Mouse (Mus musculus): ENCODE results near the gene Arpc3.
"Not testable (repeated sequence)": the region's sequence is repeated elsewhere in the genome, so short reads cannot be mapped to it uniquely, and the experiment has no call there.

Gene Arpc3

DNA sequence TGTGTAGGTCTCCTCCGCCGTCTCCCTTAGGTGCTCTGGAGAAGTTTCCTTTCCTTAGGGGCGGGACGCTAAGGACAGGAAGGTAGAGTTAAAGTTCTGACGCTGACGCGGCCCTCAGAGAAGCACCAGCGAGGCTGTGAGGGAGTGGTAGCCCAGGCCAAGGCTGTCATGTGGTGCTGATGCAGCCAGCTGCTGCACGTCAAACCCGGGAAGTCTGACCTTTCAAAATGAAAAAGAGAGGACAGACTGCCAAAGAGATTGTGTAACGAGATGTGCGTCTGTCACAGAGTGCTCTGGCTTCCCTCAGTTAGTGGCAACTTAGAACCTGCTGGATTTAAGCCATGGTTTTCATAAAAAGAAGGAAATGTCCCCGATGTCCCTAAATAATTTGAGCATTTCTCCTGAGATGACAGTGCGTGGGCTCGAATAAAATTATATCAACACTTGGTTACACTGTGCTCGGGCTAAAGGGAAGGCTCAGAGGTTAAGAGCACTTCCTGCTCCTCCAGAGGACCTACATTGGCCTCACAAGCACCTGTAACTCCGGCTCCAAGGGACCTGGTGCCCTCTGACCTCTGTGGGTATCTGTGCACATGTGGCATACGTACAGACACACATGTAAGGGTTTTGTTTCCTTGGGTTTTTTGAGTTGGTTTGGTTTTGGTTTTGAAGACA is 9.1 kb downstream of the Arpc3 start:
- no peak for DNase-seq

DNA sequence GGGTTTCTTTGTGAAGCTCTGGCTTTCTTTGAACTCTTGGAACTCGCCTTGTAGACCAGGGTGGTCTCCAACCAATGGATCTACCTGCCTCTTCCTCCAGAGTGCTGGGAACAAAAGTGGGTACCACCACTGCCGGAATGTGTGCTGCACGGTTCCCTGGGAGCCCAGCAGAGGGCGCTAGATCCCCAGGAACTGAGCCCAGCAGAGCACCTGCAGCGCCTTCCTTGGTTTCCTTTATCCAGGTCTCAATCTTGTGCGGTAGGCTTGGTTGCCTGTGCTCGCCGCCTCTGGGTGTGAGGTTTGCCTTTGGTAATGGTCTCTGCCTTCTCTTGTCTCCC is 9.6 kb downstream of the Arpc3 start:
- DNase-seq: peak; percentile 65

DNA sequence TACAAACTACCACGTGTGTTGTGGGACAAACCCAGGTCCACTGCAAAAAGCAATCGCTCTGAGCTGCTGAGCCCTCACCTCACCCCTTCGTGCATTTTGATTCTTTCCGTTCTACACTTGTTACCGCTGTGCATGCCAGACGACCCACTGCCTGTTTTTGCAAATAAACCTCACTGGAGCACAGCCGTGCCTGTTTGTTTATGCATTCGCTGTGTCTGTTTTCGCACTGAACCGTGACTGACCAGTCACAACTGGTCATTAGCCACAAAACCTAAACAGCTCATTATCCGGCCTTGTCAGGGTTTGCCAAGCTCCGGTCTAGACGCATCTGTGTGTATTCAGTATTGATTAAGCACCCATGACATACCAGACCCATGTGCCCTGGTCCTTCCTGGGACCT is 10.5 kb downstream of the Arpc3 start:
- no peak for DNase-seq

DNA sequence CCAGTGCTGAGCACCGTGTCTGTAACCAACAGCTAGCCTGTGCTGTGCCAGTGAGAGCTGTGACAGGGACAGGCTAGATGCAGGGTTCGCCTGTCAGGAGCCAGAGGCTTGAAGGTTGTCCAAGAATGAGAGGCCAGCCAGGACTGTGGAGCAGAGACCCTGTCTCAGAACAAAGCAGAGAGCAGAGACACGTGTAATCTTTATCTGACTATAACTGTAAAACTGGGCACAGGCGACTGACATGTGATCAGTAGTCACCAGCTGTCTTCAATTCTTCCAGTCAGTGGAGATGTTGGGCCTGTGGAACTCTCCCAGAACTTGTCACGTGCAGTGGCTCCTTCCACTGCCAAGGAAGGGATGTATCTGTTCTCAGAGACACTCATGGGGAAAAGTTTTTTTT is 11.1 kb downstream of the Arpc3 start:
- DNase-seq: no peak

DNA sequence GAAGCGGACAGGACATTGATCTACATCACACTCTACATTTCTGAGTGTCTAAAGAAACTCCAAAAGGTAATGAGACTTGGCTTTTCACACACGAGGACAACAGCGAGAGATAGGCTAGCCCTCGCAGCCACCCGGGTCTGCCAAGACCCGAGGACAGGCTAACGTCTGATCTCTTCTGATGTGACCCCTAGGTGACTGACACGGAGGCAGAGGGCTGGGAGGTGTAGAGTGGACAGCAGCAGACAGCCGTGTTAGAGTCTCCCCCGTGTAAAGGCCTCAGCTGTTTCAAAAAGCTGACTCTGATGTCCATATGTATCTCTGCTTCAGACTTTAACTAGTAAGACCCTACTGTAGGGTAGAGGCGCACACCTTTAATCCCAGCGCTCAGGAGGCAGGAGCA is 11.7 kb downstream of the Arpc3 start:
- no peak for DNase-seq

DNA sequence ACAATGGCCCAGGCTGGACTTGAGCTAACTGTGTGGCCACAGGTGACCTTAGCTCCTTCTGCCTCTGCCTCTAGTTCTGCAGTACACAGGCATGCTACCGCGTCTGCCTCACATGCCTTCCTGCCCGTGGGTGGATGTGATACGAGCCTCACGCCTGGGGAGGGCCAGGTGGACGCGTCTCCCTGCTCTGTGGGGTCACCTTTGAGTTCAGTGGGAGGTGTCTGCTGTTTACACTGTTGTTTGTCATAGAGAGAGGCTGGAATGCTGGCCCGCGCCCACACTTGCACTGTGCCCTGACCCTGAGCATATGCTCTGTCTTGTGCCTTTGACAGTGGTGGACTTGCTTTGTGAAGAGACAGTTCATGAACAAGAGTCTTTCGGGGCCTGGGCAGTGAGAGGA is 13.9 kb downstream of the Arpc3 start:
- no peak for DNase-seq

DNA sequence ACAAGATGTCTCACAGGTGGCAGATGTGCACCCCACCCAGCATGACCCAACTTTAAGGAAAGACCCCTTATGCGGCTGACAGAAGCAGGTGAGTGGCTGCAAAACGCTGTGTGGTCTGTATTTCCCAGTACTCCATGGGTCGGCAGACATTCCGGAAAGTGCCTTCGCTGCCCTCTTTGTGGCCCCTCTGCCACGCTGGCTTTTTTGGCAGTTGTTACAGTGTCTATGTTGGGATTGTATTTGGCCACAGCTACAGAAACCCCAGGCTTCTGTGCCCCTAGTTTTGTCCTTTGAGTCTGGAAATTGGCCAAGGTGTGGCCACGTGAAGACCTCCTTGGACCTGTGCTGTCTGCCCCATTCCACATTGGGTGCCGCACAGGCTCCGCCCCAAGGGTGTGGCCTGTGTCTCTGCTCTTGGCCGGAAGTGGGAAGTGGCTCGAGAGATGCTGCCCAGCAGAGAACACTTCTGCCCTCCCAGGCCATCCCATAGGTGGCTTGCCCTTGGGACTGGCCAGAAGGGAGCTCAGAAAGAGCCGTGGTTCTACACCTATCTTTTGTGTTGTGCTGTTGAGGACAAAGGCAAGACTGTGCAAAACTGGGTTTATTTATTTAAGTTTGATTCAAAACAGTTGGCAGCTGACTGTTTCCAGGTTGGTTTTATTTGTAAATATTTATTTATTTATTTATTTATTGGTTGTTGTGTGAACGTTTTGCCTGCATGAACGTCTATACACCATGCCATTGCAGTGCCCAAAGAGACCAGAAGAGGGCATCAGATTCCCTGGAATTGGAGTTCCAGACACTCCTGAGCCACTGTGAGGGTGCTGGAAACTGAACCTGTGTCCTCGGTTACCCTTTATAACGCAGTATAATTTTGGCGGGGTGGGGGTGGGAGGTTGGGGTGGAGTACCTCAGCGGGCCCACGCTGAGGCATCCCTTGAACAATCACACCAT is 18.3 kb downstream of the Arpc3 start:
- DNase-seq: no peak

DNA sequence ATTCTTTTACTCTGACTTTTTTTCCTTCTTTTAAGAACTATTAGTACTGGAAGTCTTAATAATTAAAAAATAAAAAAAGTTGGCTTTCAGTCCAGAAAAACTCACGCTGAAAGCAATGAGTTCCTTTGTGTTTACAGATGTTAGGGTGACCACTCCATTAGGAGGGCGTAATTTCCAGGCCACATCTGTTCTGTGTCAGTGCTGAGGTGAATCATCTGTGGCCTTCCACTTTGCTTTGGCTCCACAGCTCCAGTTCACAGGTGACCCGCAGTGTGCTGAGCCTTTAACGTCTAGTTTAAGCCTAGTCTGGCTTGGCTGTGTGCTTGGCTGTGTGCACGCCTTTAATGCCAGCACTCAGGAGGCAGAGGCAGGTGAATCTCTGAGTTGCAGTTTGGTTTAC is 20.2 kb downstream of the Arpc3 start:
- no peak for DNase-seq

DNA sequence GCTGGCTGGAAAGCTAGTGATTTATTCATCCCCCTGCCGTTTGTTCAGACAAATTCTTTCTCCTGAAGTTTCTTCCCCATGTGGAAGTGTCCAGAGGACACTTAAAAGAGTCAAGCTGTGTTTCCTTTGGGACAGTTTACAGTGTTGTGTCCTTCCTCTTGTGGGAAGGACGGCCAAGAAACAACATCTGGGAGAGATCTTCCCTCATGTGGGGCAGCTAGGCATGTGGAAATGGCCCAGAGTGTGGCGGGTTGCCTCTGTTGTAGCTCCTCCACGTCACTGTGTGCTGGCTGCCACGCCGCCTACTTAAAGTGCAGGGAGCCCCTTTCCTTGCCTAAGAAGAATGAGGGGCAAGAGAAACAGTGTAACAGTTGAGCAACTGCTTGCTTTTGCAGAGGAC is 21.1 kb downstream of the Arpc3 start:
- DNase-seq: no peak

DNA sequence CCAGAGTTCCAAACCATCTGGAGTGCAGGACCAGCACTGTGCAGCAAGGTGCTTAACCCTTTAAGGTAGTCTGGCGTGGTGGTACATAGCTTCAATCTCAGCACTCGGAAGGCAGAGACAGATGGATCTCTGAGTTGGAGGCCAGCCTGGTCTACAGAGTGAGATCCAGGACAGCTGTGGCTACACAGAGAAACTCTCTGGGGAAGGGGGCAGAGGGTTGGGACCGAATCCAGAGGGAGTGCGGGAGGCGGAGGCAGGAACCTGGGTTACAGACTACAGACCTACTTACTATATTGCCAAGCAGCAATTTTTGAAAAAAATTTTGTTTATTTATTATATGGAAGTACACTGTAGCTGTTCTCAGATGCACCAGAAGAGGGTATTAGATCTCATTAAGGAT is 22.7 kb downstream of the Arpc3 start:
- DNase-seq: no peak

DNA sequence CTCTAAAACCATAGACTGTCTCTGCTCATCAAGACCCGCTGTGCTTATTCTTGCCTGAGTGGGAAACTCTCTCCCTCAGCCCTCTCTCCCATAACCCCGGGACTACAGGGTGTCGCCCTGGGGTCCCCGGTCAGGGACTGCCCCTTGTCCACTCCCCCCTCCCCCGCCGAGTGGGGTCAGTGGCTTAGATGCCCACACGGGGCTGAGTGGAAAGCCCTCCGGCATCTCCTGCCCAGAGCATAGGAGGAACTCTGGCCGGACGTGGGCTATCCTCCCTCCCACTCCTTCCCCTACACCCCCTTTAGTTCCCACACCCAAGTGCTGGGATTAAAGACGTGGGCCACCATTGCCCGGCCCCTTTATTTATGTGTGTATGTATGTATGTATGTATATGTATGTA is 23.8 kb downstream of the Arpc3 start:
- DNase-seq: no peak

DNA sequence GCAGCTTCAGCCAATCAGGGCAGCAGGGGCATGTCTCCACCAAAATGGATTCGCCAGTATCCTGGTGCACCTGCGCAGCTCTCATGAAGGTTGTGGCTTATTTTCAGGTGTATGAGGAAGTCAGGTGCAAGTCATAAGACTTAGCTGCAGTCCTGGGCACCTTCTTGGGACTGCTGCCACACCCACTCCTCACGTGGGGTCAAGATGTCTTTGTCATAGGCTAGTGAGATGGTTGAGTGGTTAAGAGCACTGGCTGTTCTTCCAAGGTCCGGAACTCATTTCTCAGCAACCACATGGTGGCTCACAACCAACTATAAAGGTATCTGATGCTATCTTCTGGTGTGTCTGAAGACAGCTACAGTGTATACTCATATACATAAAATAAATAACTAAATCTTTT is 29.0 kb downstream of the Arpc3 start:
- not testable (repeated sequence) for DNase-seq

DNA sequence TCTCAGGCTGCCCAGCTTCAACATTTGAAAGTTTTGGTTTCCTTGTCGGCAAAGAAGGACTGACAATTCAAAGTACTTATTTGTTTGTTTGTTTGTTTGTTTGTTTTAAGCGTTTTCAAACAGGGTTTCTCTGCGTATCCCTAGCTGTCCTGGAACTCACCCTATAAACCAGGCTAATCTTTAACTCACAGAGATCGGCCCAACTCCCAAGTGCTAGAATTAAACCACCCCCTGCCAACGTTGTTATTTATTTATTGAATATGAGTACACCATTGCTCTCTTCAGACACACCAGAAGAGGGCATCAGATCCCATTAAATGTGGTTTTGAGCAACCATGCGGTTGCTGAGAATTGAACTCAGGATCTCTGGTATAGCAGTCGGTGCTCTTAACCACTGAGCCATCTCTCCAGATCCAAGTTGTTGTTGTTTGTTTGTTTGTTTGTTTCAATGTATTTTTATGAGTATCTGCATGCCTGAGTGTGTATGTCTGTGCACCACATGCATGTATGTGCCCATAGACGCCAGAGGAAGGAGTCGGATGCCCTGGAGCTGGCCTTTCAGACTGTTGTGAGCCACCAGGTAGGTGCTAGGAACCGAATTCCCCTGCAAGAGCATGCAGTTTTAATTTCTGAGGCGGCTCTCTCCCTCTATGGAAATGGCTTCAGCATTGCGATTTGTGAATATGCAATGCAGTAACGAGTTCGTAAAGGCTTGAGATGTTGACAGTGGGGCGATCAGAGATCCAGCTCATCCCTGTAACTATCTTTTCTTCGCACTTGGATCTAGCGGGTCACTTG is 29.8 kb downstream of the Arpc3 start, which contains the start of gene Anapc7:
Gene Anapc7, plus strand, starts transcription at position 423 of the 798 bp plus-strand sequence.
- DNase-seq: no peak

DNA sequence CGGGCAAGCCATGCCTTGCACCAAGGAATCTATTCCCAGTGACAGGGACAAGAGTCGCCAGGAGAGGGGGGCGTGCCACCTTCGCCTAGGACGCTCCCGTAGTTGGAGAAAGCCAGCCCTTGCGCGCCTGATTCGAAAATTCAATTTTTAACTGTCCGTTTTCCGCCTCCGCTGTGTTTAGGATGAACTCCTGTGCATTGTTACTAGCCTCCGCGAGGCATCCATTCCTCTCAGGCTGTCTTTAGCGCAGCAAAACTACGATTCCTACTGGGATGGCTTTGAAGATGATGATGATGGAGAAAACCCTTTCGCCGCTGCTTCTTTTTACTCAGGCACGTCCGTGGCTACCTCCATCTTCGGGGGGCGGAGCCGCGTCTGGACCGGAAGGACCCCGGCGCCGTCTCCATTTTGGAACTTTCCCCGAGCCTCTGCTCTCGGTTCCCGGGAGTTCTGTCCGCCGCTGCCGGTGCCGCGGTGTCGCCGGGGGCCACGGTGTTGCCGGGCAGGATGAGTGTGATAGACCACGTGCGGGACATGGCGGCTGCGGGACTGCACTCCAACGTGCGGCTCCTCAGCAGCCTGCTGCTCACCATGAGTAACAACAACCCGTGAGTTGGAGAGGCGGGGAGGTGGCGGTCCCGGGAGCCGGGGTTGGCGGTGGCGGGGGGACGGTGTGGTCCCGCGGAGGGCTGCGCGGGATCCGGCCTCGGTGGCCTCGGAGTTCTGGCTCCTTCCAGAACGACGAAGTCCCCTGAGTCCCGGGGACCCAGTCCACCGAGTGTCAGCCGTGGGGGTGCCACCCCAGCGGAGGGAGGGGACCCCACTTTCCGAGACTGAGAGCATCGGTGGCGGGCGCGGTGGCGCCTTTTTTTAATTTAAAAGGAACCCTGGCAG is 30.6 kb downstream of the Arpc3 start:
- DNase-seq: peak; percentile 92

DNA sequence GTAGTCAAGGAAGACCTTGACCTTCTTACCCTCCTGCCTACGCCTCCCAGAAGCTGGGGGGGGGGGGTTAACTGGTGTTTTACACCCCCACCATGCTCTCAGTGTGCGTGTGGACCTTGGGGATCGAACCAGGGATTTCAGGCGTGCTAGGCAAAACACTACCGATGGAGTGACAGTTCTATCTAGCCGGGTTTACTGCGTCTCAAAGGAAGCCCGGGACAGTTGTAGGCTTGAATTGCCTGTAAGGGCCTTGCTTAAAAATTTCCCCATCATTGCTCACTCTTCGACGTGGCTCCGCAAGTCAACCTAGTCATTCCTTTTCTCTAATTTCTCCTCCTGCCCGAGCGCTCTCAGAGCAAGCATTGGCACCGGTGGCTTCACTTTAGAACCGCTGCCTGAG is 31.4 kb downstream of the Arpc3 start:
- no peak for DNase-seq

DNA sequence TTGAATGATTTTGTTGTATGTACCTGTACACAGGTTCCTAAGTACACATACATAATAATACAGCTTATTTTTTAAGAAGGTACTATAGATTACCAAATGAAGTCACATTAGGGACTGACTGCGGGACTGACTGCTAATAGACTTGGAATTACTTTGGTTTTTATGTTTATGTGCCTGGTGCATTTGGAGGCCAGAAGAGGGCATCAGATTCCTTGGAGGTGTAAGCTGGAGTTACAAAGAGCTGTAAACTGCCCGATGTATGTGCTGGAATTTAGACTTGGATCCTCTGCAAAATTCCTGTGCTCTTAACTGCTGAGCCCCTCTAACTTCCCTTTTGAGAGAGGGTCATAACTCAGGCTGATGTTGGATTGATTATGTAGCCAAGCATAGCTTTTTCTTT is 33.9 kb downstream of the Arpc3 start:
- DNase-seq: no peak

DNA sequence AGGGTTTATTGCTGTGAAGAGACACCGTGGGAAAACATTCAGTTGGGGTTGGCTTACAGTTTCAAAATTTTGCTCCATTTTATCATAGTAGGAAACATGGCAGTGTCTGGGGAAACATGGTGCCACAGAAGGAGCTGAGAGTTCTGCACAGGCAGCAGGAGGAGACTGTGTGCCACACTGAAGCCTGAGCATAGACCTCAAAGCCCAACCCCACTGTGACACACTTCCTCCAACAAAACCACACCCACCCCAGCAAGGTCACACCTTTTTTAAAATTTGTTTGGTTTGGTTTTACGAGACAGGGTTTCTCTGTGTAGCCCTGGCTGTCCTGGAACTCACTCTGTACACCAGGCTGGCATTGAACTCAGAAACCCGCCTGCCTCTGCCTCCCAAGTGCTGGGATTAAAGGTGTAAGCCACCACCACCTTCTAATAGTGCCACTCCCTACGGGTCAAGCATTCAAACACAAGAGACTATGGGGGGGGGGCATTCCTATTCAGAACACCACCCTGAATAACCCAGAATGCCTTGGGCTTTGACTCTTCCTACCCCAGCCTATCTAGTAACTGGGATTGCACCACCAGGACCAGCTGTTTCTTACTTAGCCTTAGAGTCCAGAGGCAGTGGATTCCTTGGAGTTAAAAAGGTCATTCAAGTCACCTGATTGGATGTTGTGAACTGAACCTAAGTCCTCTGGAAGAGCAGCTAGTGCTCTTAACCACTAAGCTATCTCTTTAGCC is 38.5 kb downstream of the Arpc3 start:
- DNase-seq: no peak

DNA sequence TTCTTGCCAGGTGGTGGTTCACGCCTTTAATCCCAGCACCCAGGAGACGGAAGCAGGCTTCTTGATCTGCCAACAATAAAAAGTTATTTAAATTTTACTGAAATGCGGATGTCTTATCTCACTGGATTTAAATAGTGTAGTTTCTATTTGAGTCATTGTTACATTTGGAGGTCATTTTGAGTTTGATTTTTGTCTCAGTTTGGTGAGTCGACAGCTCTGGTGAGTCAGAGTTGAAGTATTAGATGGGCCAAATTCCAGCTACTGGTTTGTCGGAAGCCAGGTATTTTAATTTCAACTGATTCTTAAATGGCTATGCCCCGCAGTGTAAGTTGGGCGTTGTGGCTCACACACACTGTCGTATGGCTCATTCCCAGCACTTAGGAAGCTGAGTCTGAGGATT is 39.5 kb downstream of the Arpc3 start:
- DNase-seq: no peak

DNA sequence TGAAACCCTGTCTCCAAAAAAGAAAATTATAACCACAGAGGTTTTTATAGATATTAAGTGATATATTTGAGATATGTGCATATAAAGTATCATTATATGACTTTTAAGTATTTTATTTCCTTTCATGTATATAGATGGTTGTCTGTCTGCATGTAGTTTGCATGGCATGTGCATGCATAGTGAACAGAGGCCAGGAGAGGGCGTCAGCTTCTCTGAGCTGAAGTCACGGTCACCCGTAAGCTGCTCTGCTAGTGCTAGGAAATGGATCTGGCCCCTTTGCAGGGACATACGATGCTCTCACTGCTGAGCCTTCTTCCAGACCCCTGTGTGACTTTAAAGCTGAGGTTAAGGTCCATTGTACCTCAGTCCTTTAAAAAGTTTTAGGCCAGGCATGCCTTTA is 42.9 kb downstream of the Arpc3 start:
- DNase-seq: no peak

DNA sequence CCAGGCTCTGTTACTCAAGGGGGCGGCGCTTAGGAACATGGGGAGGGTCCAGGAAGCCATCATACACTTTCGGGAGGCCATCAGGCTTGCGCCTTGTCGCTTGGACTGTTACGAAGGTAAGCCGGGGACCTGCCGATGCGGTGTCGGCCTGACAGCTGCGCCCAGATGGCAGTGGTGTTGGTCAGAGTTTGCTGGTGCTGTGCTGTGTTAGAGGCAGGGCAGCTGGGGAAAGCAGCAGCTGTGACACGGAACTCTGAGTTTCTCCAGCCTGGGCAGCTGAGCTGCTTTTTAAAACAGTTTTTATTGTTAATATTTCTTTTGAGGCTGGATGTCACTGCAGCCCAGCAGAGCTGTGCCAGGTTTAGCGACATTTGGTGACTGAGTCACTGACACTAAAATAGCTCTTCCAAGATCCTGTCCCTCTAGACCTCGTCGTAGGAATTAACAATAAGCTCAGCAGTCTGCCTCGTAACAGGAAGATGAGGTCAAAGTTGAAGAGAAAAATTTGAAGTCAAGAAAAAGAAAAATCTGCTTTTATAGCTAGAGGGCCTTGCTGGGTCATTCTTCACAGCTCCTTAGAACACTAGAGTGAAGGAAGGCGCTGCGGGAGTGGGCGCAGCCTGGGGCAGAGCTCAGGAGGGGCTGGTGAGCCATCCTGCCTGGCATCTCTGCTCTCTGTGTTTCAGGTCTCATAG is 47.9 kb downstream of the Arpc3 start:
- DNase-seq: no peak

DNA sequence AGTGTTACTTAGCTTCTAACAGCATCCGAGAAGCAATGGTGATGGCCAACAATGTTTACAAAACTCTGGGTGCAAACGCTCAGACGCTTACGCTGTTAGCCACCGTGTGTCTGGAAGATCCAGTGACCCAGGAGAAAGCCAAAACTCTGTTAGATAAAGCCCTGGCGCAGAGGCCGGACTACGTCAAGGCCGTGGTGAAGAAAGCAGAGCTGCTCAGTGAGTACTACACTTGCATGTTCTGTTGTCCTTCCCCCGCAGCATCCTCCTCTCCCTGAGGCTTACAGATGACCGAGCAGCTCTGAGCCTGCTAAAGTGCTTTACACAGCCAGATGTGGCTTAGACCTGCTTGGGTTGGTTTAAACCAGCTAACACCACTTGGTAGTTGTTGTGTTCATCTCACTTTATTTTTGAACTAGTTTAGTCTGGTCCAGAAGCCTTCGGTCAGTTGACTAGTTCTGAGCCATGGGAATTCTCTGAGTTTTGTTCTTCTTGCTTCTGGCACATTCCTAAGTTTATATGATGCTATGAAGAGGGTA is 48.5 kb downstream of the Arpc3 start:
- no peak for DNase-seq

All from embryo, embryonic 11 days (tissue).